Mouse (Mus musculus): ENCODE data around the gene Hist3h2ba.

Gene Hist3h2ba

GRCm38 (mm10) chr11:58990141-58990540 lies 41.4 kb downstream of the Hist3h2ba start:
- no peak for DNase-seq

- DNase-seq, result no peak
These were observed 42.1 kb downstream of the Hist3h2ba start for GRCm38 (mm10) chr11:58990794-58991193.

GRCm38 (mm10) chr11:58991911-58992310 lies 43.2 kb downstream of the Hist3h2ba start:
- no peak for DNase-seq

DNA sequence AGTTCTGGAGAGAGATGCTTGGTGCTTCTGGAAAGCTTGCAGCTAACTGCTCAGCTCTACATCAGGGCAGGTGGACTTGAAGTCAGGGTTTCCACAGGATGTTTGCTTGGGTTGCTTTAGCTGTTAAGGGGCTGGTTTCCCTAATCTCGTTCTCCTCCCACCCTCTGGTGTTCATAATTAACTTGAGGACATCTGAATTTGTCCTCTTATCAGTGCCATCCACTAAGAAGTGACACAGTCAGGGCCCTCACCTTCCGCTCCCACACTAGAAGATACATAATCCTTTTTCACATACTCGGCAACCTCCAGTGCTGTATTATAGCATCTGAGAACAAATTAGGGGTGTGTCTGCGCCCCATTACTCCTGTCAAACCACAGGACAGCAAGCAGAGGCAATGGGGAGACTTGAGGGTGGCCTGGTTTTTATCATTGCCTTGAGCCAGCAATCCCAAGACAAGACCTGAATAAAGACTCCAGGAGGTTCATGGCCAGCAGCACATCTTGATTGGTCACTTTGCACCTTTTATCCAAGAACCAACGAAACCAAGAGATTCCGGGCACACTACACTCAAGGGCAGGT lies 44.5 kb downstream of the Hist3h2ba start:
- no peak for DNase-seq

DNA sequence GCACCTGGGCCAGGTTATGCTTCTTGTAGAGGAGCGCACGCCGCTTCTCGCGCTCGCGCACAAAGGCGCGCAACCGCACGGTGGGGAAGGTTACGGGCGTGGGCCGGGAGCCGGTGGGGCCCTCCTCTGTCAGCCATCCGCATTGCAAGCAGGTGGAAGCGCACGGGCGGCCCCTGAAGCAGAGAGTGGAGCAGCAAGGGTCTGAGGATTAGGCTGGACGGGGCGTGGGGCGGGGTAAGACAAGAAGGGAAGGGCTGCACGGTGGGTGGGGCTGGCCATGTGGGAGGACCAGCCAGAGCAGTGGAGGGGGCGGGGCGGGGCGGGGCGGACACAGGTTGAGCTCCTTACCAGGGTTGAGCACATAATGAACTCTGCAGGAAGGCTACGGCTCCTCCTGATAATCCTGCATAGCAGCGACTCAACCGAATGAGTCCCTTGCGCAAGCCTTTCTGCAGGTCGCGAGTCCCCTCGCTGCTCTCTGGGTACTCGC lies 45.7 kb downstream of the Hist3h2ba start:
- DNase-seq, result no peak

- DNase-seq, result no peak
These were observed 46.5 kb downstream of the Hist3h2ba start for GRCm38 (mm10) chr11:58995061-58995806.

DNA sequence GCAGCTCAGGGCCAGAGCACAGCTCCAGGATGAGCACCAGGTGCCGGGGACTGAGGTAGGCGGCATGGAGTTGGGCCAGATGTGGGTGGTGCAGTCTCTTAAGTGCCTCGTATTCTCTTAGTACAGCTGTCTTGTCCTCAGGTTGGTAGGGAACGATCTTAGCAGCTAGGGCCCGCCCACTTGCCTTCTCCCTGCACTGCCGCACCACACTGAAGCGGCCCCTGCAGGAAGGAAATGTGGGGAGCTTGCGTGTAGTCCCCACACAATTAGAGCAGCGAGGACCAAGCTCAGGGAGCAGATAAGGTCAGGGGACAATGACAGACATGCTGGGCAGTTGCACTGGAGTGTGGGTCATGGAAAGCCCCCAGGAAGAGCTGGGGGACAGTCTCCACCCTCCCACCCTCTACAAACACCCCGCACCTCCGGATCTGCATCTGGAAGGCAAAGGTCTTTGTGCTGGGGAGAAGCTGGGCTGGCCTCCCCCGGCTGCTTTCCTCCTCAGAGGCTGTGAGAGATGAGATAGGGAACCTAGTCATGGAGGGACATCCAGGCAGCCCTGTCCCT lies 47.2 kb downstream of the Hist3h2ba start:
- DNase-seq, result no peak

DNA sequence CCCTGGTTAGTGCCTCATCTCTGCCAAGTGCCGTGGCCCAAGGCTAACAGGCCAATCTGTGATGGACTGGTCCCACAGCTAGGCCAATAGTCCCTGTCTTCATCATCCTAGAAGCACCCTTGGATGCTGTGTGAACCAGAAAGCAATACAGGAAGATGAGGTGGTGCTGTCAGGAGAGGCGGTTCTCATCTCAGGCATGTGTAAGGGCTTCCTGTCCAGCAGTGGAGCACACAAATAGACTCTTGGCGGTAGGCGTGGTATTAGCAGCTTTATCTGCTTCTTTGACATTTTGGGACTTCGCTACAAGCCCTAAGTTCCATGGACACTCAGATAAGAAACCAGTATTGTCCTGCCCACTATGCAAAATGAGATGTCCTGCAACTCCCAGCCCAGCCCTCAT lies 48.8 kb downstream of the Hist3h2ba start:
- DNase-seq, result no peak
